Mouse (Mus musculus) limb, embryonic 11.5 days (tissue): Measurements from ENCODE around the gene Hoxb3. TPM values are rescaled to one million over a fixed set of nuclear protein-coding genes. Genes with fewer than 3 reads are reported as not detected.

Experiments used
- ATAC-seq: fragments of 200-750 bp; cut with Nextera tagmentation; 2 replicates; pipeline ENCODE4 v1.8.0; 2017; ENCODE audit warnings: low read depth; ENCODE audit not compliant: insufficient number of reproducible peaks, low FRiP score, low TSS enrichment
- DNase-seq: peaks from one replicate; pipeline ENCODE4 v3.0.0-alpha.2; 2015; ENCODE audit warnings: low spot score
- H3K27ac ChIP-seq: fragments of 300-500 bp; sonication (generic); replicated peaks from 2 replicates; pipeline ENCODE4 v1.5.1; 2014; ENCODE audit warnings: low read depth, mild to moderate bottlenecking, low read length
- H3K27me3 ChIP-seq: fragments of 300-500 bp; sonication (generic); 2 replicates; pipeline ENCODE4 v1.6.1; 2014; ENCODE audit warnings: mild to moderate bottlenecking, low read length, mixed read lengths; ENCODE audit not compliant: control insufficient read depth, insufficient read depth
- H3K36me3 ChIP-seq: fragments of 300-500 bp; sonication (generic); 2 replicates; pipeline ENCODE4 v1.6.1; 2014; ENCODE audit warnings: mild to moderate bottlenecking, low read length, moderate library complexity, mixed read lengths; ENCODE audit not compliant: control insufficient read depth, insufficient read depth
- H3K4me1 ChIP-seq: fragments of 300-500 bp; sonication (generic); 2 replicates; pipeline ENCODE4 v1.6.1; 2014; ENCODE audit warnings: low read length, mixed read lengths; ENCODE audit not compliant: control insufficient read depth, insufficient read depth
- H3K4me2 ChIP-seq: fragments of 300-500 bp; sonication (generic); 2 replicates; pipeline ENCODE4 v1.6.1; 2014; ENCODE audit warnings: low read depth, mild to moderate bottlenecking, moderate library complexity; ENCODE audit not compliant: severe bottlenecking
- H3K4me3 ChIP-seq: fragments of 300-500 bp; sonication (generic); 2 replicates; pipeline ENCODE4 v1.5.1; 2014; ENCODE audit warnings: low read depth, low read length
- H3K9ac ChIP-seq: fragments of 300-500 bp; sonication (generic); 2 replicates; pipeline ENCODE4 v1.6.1; 2014; ENCODE audit warnings: mild to moderate bottlenecking, low read length
- H3K9me3 ChIP-seq: fragments of 300-500 bp; sonication (generic); 2 replicates; pipeline ENCODE4 v1.6.1; 2016; ENCODE audit warnings: low read length; ENCODE audit not compliant: control insufficient read depth
- WGBS: fragments of 180-500 bp; shearing (Covaris S2); extraction: QIAGEN DNeasy Blood & Tissue Kit; methylation state at CpG from one replicate; pipeline ENCODE4 v1.1.7; 2014; 5-methylcytosine and 5-hydroxymethylcytosine counted together
- microRNA counts: library from miRNA; unstranded; fragments of <30 nt; microRNA quantifications from one replicate; lab custom pipeline; 2016
- microRNA-seq: library from miRNA; unstranded; fragments of <30 nt; microRNA quantifications from one replicate; pipeline ENCODE4, GENCODE M21; 2016
- polyA plus RNA-seq: library from polyadenylated mRNA; unstranded; fragments of >200 nt; fragmentation: Nextera tagmentation; extraction: Ambion mirVana; gene quantifications from 2 replicates; pipeline ENCODE4 v1.2.1, GENCODE M21; 2014

Gene Hoxb3
- polyA plus RNA-seq, 1 experiment from 2014 or later, result 0.68 TPM

DNA sequence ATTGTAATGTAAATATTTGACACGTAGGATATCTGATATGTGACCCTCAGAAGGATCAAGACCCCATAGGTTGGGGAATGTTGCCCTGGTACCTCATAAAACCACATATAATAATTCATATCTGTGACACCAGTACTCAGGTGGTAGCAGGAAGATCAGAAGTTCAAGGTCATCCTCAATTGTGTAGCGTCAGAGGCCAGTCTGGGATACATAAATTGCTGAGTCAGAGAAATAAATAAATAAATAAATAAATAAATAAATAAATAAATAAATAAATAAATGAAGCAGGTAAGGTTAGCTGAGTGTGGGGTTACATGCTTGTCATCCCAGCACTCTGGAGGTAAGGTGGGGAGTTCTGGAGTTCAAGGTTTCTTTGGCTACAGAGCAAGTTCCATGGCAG lies 64.5 kb downstream of the Hoxb3 start:
- DNase-seq (no peak), ATAC-seq (no peak)
- H3K36me3 ChIP-seq, result no peaks in the 10 kb centered on the region
- no peak overlapping the region for H3K4me3 ChIP-seq
- no peaks in the 10 kb centered on the region for H3K9me3 ChIP-seq
- H3K9ac ChIP-seq, result no peak overlapping the region
- no peak overlapping the region for H3K4me2 ChIP-seq
- no peaks in the 10 kb centered on the region for H3K4me1 ChIP-seq
- H3K27me3 ChIP-seq, result no peaks in the 10 kb centered on the region
- WGBS, result 86% methylated on average over 2 of the region's 2 CpGs
- H3K27ac ChIP-seq, result no peak overlapping the region

DNA sequence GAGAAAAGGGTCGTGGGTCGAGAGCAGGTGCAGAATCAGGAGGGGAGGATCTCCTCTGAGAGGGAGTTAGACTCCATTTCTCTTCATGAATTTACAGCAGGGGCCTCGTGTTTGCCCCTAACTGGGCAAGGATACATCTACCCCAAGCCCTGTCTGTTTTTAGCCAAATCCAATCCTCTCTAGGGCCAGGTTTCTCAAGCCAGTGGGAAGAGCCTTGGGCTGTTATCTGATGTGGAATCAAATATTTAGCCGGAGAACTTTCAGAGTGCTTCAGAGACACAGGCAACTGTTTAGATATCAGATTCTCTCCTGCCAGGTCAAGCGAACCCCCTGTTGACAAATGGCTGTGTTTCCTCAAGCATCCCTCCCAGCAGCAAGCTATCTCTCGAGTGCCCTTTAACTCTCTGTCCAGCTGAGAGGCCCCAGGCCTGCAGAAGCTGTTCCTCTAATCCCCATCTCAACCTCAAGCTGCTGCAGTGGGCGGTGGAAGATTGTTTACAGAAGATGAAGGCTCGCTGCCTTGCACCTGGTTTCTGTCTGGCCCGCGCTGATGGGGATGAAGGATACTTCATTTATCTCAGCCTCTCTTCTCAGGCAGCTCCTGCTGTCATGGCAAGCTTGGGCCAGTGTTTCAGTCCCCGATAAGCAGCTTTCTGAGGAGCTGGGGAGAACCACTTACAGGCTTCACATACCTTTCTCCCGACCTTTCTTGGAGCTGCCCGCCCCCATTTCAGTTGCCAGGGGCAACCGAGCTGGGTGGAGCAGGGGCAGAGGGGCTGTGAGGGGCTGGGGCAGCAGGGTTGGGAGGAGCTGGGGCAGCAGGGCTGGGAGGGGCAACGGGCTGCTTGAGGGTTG lies 73.9 kb downstream of the Hoxb3 start:
- Histone ChIP-seq H3K4me2 (peak overlapping the region; percentile 19; the same call in 1 of the 2 replicates), H3K27me3 (peaks cover 29% of the 10 kb centered on the region), H3K4me1 (peaks cover 6% of the 10 kb centered on the region), H3K9ac (no peak overlapping the region), H3K9me3 (no peaks in the 10 kb centered on the region), H3K4me3 (no peak overlapping the region), H3K27ac (no peak overlapping the region), H3K36me3 (no peaks in the 10 kb centered on the region)
- WGBS, result 6% methylated on average over 15 of the region's 15 CpGs
- ATAC-seq (no peak), DNase-seq (peak; percentile 60)

MicroRNAs within 50 kb of the gene (microRNA counts, 519-probe panel; counts per million panel counts)
- 4,971 counts per million, percentile 81 among the panel's probes with 10 or more counts for microRNA mmu-miR-10a (lab: Ali Mortazavi, UCI)

Small RNAs within 50 kb of the gene (microRNA-seq; reads per million reads assigned to microRNA genes)
- 17,773 reads per million, percentile 97 among the genes with 10 or more reads in this experiment for gene Mir10a

Other genes with a start within 250 kb of the Hoxb3 start
- 530 and 535 TPM in 2 replicates for gene Atp5g1, start 247.7 kb upstream of the Hoxb3 start, polyA plus RNA-seq
- not detected in 2 replicates for gene Calcoco2, start 211.4 kb upstream of the Hoxb3 start, polyA plus RNA-seq
- gene Ttll6, start 189.5 kb upstream of the Hoxb3 start, polyA plus RNA-seq, result 0.04 TPM in 1 of 2 replicates, not detected in the other
- 0.09 TPM in 1 of 2 replicates, not detected in the other for gene Hoxb13, start 129.0 kb upstream of the Hoxb3 start, polyA plus RNA-seq
- 1.7 and 1.8 TPM in 2 replicates for gene Hoxb9, start 51.9 kb upstream of the Hoxb3 start, polyA plus RNA-seq
- gene Hoxb8, start 41.4 kb upstream of the Hoxb3 start, polyA plus RNA-seq, result 0.38 and 0.89 TPM in 2 replicates
- gene Hoxb7, start 36.7 kb upstream of the Hoxb3 start, polyA plus RNA-seq, result 3.7 and 4.3 TPM in 2 replicates
- 1.9 and 2.8 TPM in 2 replicates for gene Hoxb6, start 30.9 kb upstream of the Hoxb3 start, polyA plus RNA-seq
- 2.1 and 2.6 TPM in 2 replicates for gene Hoxb5, start 20.0 kb upstream of the Hoxb3 start, polyA plus RNA-seq
- 0.33 and 0.45 TPM in 2 replicates for gene Hoxb4, start 5.1 kb upstream of the Hoxb3 start, polyA plus RNA-seq
- gene Hoxb2, start 27.2 kb downstream of the Hoxb3 start, polyA plus RNA-seq, result 7.5 and 10.7 TPM in 2 replicates
- 0.58 TPM in 1 of 2 replicates, not detected in the other for gene Hoxb1, start 42.4 kb downstream of the Hoxb3 start, polyA plus RNA-seq
- gene Skap1, start 141.3 kb downstream of the Hoxb3 start, polyA plus RNA-seq, result 0.18 and 0.27 TPM in 2 replicates